Mouse (Mus musculus): ENCODE measurements at regions not wholly inside any gene's neighbourhood (a gene's known extent, or its start where the extent isn't known, plus 50 kb on each side); places are given as distances from the start of the nearest gene placed in this dataset.

DNA sequence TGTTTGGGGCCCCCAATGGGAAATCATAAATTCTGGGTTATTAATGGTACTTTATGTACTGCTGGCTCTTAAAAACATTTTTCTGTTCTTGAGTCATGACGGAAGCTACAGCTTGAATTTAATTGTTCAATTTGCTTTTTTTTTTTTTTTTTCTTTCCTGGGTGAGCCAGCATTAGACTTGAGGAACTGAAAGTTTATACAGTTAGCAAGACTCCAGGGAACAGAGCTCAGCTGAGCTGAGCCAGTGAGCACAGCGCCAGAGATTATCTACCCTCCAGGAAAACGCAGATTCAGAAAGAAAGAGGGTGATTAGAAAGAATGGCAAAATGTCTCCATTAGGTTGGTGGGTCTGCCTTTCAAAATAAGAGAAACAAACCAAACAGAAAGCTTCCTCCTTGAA, 163.0 kb upstream of the Cited2 start:
- 65% methylated on average over 3 of the region's 3 CpGs for WGBS
- Histone ChIP-seq H3K79me2 (ENCODE audit: control insufficient read depth, insufficient read depth, low read length) (no peaks in the 10 kb centered on the region), H3K27me3 (ENCODE audit: control insufficient read depth, insufficient read depth, low read length) (no peaks in the 10 kb centered on the region), H3K4me3 (ENCODE audit: insufficient read depth, low read depth, low read length) (no peak overlapping the region), H3K36me3 (ENCODE audit: control insufficient read depth, insufficient read depth, low read length) (no peaks in the 10 kb centered on the region), H3K4me1 (ENCODE audit: control insufficient read depth, insufficient read depth, low read length) (peaks cover 2% of the 10 kb centered on the region), H3K27ac (replicated peaks; ENCODE audit: insufficient read depth, low read depth, low read length) (no peak overlapping the region), H3K9ac (ENCODE audit: low read depth, low read length) (no peak overlapping the region)
- DNase-seq (ENCODE audit: extremely low read depth, low read depth, low spot score), result no peak
- TF ChIP-seq CTCF (IDR thresholded peaks at IDR 0.05; ENCODE audit: low read depth, low read length) (no peak), POLR2A (IDR thresholded peaks at IDR 0.05; ENCODE audit: extremely low read depth, insufficient read depth, low read length) (no peak)

DNA sequence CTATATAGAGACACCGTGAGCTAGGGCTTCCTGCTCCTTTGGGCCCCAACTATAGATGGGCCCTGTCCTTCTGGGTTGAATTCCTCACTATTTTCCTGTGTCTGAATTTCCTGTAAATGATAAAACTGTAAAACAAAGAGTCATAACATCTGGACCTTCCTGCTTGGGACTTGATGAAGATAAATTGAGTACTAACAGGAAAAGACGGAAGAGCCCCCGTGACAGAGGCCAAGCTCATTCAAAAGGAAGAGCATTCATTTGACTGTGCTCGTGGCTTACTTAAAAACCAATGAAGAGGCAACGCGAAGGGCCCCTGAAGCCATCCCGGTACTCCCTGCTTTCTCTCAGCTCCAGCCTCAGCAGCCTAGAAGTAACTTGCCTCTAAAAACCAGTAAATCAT, 161.6 kb upstream of the Cited2 start:
- TF ChIP-seq CTCF (IDR thresholded peaks at IDR 0.05; ENCODE audit: low read depth, low read length), result no peak
- no peak for TF ChIP-seq POLR2A (IDR thresholded peaks at IDR 0.05; ENCODE audit: extremely low read depth, insufficient read depth, low read length)
- Histone ChIP-seq H3K79me2 (ENCODE audit: control insufficient read depth, insufficient read depth, low read length) (no peaks in the 10 kb centered on the region), H3K4me3 (ENCODE audit: insufficient read depth, low read depth, low read length) (no peak overlapping the region), H3K36me3 (ENCODE audit: control insufficient read depth, insufficient read depth, low read length) (no peaks in the 10 kb centered on the region), H3K27me3 (ENCODE audit: control insufficient read depth, insufficient read depth, low read length) (no peaks in the 10 kb centered on the region), H3K4me1 (ENCODE audit: control insufficient read depth, insufficient read depth, low read length) (peaks cover 2% of the 10 kb centered on the region), H3K27ac (replicated peaks; ENCODE audit: insufficient read depth, low read depth, low read length) (no peak overlapping the region), H3K9ac (ENCODE audit: low read depth, low read length) (no peak overlapping the region)
- no peak for DNase-seq (ENCODE audit: extremely low read depth, low read depth, low spot score)
- 77% methylated on average over 7 of the region's 7 CpGs for WGBS

DNA sequence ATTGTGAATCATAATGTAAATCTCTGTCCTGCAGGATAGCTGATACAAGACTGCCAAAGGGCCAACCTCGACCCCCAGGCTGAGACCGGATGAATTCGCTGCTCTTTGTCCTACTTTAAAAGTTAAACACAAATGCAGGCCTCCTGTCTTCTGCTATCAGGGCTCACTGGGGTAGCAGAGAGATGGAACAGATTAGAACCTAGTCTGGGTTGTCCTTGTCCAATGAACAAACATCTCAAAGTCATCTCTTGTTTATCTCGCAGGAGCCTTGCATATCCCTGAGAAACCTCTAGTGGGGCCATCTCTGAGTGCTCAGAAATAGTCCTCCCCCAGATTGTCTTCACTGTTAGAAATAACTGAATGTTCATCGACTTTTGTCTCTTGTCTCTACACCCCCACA, 161.0 kb upstream of the Cited2 start:
- no peak overlapping the region for H3K27ac ChIP-seq (replicated peaks; ENCODE audit: insufficient read depth, low read depth, low read length)
- 68% methylated on average over 5 of the region's 5 CpGs for WGBS
- no peaks in the 10 kb centered on the region for H3K79me2 ChIP-seq (ENCODE audit: control insufficient read depth, insufficient read depth, low read length)
- no peaks in the 10 kb centered on the region for H3K27me3 ChIP-seq (ENCODE audit: control insufficient read depth, insufficient read depth, low read length)
- no peak overlapping the region for H3K9ac ChIP-seq (ENCODE audit: low read depth, low read length)
- H3K36me3 ChIP-seq (ENCODE audit: control insufficient read depth, insufficient read depth, low read length), result no peaks in the 10 kb centered on the region
- no peak for DNase-seq (ENCODE audit: extremely low read depth, low read depth, low spot score)
- TF ChIP-seq CTCF (IDR thresholded peaks at IDR 0.05; ENCODE audit: low read depth, low read length) (no peak), POLR2A (IDR thresholded peaks at IDR 0.05; ENCODE audit: extremely low read depth, insufficient read depth, low read length) (no peak)
- no peak overlapping the region for H3K4me3 ChIP-seq (ENCODE audit: insufficient read depth, low read depth, low read length)
- H3K4me1 ChIP-seq (ENCODE audit: control insufficient read depth, insufficient read depth, low read length), result peaks cover 2% of the 10 kb centered on the region

DNA sequence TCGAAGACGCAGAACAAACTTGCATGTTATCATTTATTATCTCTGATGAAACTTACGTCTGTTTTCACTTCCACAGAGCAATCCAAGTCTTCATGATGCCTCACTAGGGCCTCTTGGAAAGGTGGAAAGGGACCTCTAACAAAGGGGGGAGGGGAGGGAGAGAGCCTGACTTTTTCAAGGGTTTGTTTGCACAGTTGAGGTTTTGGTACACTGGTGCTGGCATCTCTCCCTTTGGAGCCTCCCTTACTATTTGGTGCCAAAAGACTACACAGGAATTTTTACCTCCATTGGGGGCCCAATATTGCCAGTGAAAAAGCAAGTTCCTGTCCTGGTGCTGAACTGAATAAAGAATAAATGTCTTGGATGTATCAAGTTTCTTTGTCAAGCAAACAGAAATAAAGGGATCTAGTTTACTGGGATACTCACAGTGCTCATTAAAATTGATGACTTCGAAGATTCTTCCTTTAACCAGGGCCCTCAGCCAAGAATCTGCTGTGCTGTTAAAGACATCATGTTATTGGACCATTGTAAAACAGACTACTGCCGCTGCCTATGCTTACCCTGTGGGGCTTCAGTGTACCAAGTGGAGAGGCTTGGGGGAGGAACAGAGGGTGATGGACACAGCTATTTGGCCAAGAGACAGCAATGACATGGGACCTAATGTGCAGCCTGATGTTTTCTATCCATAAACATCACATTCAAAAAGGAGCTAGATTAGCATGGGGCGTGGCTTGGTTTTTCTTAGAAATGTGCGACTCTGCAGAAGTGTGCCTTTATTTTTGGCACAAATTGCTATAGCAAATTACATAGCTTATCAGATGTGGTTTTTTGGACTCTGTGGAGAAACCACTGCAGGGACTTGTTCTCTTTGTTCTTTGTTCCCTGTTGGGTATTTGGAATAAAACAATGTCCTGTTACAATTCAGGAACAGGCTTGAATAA, 160.3 kb upstream of the Cited2 start:
- 22% methylated on average over 7 of the region's 7 CpGs for WGBS
- peak; percentile 75 for DNase-seq (ENCODE audit: extremely low read depth, low read depth, low spot score)
- Histone ChIP-seq H3K9ac (ENCODE audit: low read depth, low read length) (no peak overlapping the region), H3K27ac (replicated peaks; ENCODE audit: insufficient read depth, low read depth, low read length) (no peak overlapping the region), H3K4me1 (ENCODE audit: control insufficient read depth, insufficient read depth, low read length) (peaks cover 2% of the 10 kb centered on the region), H3K4me3 (ENCODE audit: insufficient read depth, low read depth, low read length) (no peak overlapping the region), H3K79me2 (ENCODE audit: control insufficient read depth, insufficient read depth, low read length) (no peaks in the 10 kb centered on the region), H3K36me3 (ENCODE audit: control insufficient read depth, insufficient read depth, low read length) (no peaks in the 10 kb centered on the region), H3K27me3 (ENCODE audit: control insufficient read depth, insufficient read depth, low read length) (no peaks in the 10 kb centered on the region)
- TF ChIP-seq CTCF (IDR thresholded peaks at IDR 0.05; ENCODE audit: low read depth, low read length), result no peak
- no peak for TF ChIP-seq POLR2A (IDR thresholded peaks at IDR 0.05; ENCODE audit: extremely low read depth, insufficient read depth, low read length)

DNA sequence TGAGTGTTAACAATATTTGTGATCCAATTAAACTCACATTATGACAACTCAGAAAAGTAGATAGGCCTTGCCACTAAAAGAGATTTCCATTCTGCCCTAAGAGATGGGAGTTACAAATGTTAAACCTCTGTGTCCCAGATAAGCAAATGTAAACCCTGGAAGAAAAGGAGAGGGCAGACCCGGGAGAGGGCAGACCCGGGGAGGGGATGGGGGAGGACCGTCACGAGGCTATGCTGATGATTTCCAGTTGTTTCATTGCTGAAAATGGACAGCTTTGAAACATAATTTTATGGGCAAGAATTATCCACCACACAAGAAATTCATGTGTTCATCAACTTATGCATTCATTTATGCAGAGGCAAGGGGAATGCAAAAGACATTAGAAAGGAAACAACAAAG, 159.7 kb upstream of the Cited2 start:
- Histone ChIP-seq H3K36me3 (ENCODE audit: control insufficient read depth, insufficient read depth, low read length) (no peaks in the 10 kb centered on the region), H3K27me3 (ENCODE audit: control insufficient read depth, insufficient read depth, low read length) (no peaks in the 10 kb centered on the region), H3K79me2 (ENCODE audit: control insufficient read depth, insufficient read depth, low read length) (no peaks in the 10 kb centered on the region), H3K9ac (ENCODE audit: low read depth, low read length) (no peak overlapping the region), H3K4me3 (ENCODE audit: insufficient read depth, low read depth, low read length) (no peak overlapping the region), H3K27ac (replicated peaks; ENCODE audit: insufficient read depth, low read depth, low read length) (no peak overlapping the region), H3K4me1 (ENCODE audit: control insufficient read depth, insufficient read depth, low read length) (peaks cover 2% of the 10 kb centered on the region)
- no peak for TF ChIP-seq CTCF (IDR thresholded peaks at IDR 0.05; ENCODE audit: low read depth, low read length)
- no peak for TF ChIP-seq POLR2A (IDR thresholded peaks at IDR 0.05; ENCODE audit: extremely low read depth, insufficient read depth, low read length)
- DNase-seq (ENCODE audit: extremely low read depth, low read depth, low spot score), result no peak
- 66% methylated on average over 4 of the region's 4 CpGs for WGBS
